Mouse (Mus musculus): ENCODE data around the gene Ace2.

Gene Ace2

DNA sequence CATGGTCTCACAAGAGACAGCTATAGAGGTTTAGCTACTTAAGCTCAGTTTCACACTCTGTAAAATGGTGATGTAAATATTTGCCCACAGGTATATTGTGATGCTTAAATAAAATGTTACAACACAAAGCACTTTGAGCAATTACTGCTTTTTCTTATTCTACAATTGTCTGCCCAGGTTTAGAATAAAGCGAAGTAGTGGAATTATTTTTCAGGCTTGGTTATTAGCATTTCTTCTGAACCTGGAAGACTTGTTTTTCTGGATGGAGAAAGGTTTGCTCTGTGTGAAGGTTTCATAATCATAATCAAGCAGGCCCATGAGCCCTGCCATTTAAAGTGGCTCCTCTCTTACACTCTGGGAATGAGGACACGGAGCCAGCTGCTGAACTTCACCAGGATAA lies at the start of gene Ace2:
TSS of gene Ace2 (plus strand) at position 301 of the 400 bp plus-strand sequence.
- DNase-seq (ENCODE audit: extremely low spot score, low spot score), result no peak

DNA sequence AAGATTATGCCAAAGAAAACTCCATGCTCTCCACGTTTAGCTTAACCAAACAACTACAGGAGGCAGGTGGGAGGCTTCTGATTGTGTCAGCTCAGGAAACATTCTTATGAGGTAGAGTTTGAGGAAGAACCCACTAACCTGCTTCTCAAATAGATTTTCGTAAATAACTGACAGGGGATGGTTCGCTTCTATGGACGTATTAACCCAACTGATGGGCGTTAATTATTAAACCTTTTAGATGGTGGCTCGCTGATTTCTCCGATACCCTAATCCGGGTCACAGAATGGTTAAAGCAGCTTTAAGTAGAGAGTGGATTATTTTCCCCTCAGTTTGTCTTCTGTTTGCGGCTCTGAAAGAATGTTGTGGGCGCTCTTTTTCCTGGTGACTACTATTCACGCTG lies 49.2 kb upstream of the Ace2 start:
- no peak for DNase-seq (ENCODE audit: extremely low spot score, low spot score)

DNA sequence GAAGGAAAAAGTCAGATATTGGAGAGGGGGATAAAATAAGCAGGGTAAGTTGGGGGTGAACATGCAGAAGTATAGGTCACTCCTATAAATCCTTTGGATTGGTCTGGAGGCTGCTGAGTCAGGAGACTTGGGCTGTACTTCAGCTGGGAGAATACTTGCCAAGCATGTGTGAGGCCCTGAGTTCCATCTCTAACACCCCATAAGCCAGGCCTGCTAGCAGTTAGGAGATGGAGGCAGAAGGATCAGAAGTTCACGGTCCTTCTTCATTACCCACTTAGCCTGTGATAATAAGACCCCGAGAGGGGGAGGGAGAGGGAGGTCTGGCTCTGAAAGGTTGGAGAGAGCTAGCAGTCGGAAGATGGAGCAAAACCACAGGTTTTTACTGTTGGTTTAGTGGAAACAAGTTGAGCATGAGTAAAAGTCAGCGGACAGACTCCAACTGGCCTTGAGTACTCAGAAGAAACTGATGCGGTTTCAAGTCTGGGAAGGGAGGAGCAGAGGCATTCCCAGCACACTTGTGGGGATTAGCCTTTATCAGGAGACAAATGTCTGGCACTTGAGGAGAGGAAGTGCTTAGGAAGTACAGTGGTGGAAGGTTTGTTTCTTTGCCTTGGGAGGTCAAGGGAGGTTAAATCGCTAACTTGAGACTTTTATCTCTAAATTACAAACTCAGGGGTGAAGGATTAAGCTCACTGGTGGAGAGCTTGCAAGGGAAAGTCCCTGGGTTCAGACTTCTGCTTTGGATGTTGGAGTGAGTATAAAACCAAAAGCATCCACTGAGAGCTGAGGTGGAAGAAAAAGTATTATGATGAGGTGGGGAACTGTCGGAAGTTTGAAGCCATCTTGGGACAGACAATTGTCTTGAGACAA lies 46.6 kb upstream of the Ace2 start:
- no peak for DNase-seq (ENCODE audit: extremely low spot score, low spot score)

DNA sequence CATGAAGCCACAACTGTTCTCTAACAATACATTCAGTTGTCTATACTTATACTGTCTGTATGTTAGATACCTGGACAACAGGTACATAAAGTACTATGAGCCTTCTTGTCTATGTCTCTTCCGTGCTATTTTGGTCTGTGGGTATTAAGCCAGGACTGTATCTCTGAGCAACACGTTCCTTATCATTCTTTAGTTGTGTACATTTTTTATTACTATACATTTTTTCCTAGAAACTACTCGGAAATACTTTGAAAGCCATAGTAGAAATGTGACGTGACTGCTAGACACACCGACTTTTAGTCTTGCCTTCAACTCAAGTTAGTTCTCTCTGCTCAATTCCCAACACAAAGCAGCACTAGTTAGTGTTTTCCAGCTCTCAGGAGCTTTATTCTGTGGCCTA lies 45.7 kb upstream of the Ace2 start:
- no peak for DNase-seq (ENCODE audit: extremely low spot score, low spot score)

DNA sequence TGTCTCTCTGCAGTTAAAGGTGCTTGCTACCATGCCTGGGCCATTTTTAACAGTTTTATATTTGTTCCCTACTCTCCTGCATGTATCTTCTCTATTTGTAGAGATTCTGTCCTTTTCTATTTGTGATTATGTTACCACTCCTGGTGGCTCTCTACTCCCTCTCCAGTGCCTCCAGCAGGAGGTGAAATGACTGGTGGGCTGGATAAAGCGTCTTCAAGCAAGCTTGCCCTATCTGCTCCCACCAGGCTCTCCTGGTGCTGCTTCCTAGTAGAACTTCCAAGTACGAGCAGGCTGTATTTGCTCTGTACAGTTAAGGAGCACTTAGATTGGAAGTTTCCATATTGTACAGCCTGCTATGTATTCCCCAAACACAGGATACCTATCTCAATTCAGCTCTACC lies 43.3 kb upstream of the Ace2 start:
- DNase-seq (ENCODE audit: extremely low spot score, low spot score), result no peak

DNA sequence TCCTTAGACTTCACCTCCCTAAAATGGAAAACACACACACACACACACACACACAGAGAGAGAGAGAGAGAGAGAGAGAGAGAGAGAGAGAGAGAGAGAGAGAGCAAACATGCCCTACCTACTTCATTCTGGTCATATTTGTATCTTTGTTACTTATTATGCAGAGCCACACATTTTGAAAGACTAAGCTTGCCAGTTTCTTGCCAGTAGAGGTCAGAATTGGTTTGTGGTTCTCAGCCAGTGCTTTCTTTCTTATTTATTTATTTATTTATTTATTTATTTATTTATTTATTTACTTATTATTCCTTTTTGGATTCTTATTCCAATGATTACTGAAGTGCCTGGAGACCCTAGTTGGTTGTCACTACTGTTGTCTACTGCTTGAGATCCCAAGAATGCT lies 37.6 kb upstream of the Ace2 start:
- DNase-seq (ENCODE audit: extremely low spot score, low spot score), result no peak

DNA sequence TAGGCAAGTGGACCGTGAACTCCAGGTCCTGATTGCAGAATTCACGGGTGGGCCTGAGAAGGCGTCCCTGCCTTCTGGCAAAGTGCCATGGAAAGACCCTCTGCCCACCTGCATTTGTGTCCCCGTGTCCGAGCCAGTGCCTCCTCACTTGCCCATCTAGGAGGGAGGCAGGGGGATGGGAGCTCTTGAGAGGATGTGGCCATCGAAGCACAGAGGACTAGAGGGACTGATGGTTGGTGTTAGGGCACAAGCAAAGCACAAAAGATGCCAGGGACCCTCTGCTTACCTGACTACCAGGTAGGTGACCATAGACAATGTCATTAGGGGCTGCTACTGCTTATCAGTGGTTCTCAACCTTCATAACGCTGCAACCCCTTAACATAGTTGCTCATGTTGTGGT lies 36.9 kb upstream of the Ace2 start:
- no peak for DNase-seq (ENCODE audit: extremely low spot score, low spot score)

DNA sequence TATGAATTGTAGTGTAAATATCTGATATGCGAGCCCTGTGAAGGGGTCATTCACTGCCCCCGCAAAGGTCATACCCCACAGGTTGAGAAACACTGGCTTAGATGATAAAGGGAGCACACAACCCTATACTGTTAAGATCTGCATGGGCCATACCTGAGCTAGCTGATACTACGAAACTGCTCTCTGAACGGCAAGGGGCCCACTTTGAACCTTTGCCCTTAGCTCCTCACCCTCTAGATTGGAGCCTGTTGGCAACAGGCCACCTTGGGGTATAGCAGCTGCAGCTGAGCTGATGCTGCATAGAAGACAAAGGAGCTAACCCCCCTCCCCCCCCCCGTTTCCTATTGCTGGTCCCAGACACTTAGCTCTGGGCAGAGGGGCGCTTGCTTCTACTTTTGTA lies 36.5 kb upstream of the Ace2 start:
- no peak for DNase-seq (ENCODE audit: extremely low spot score, low spot score)

DNA sequence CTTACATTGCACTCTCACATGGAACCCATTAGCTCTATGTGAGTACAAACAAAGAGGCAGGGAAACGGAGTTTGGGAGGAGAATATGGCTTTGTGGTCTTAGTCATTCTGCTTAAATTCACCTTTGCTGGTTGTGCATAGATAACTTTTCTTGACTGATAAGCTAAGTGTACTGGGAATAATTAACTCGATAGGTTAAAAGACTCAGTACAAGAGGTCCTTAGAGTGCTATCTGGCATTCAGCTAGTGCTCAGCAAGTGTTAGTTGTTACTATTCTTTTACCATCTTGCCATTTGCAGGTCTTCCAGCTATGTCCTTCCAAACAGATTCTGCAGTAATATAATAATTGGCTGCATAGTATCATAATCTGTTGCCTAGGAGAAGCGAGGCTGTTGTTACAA lies 28.0 kb upstream of the Ace2 start:
- DNase-seq (ENCODE audit: extremely low spot score, low spot score), result no peak

DNA sequence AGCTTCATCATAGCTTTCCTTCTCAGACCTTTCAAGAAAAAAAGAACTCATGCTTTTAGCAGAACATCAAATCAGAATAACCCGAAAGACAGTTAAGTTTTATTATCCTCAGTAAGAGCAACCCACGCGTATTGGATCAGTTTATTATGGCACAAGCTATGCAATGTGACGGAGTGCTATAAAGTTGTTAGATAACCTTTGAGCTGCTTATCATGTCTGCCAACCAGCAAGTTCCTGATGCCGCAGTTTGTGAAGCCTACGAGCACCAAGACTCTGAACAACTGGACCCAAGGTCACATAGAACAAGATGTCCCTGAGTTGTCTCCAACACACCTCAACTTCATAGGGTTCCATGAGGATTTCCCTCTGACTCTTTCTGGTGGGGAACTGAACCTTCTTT lies 25.4 kb upstream of the Ace2 start:
- DNase-seq (ENCODE audit: extremely low spot score, low spot score), result no peak

DNA sequence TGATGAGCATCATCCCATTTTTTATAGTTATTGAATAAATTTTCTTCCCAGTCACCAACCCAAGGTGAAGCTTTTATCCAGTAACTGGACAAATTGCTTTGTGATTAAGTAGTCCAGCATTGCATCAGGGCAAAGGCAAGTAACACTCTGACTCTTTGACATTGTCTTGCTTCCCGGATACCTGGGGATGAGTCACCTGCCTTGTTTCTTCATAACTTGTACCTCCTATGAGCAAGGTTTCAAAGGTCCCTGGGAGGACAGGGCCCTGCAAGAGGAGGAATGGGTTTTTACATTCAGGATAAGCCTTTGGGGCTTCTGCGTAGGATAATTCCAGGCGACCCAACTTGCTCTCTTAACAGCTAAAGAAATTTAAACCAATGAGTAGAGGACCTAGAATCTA lies 15.2 kb upstream of the Ace2 start:
- DNase-seq (ENCODE audit: extremely low spot score, low spot score), result no peak

DNA sequence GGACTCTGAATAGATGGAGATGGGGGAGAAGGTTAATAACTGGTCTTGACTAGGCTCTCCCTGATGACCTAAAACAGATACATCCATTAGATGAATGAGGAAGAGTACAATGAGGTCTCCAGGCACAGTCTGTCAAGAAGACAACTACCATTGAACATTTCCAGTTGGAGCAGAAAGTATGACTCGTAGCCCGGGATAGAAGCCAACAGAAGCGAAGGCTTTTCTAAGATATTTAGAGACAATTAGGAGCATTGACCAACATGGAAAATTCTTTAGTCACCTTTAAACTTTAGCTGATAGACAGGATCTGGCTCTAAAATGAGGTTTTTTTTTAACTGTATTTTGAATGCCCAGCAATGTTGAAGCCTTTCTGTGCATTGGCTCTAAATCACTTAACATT lies 5.6 kb upstream of the Ace2 start:
- DNase-seq (ENCODE audit: extremely low spot score, low spot score), result no peak

DNA sequence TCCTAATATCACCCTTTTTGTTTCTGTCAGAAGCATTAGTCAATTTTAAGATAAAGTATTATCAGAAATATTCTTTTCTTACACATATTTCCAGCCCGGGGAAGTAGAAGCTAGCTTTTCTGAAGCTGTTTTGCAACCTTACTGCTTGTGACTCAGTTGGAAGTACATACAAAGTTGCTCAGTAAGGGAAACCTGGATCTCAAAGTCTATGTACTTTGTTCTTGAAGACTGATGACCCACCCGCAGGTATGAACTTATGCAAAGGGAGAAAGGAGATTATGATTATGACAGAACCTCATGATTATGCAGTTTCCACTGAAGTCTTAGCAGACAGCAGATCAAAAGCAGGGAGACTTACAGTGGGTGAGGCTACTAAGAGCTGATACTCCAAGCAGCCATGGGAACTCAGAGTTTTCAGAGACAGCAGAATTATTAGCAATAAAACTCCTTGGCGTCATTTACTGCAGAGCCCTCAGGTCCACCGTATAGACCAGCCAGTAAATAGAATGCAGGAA lies 3.8 kb upstream of the Ace2 start:
- DNase-seq (ENCODE audit: extremely low spot score, low spot score), result no peak

DNA sequence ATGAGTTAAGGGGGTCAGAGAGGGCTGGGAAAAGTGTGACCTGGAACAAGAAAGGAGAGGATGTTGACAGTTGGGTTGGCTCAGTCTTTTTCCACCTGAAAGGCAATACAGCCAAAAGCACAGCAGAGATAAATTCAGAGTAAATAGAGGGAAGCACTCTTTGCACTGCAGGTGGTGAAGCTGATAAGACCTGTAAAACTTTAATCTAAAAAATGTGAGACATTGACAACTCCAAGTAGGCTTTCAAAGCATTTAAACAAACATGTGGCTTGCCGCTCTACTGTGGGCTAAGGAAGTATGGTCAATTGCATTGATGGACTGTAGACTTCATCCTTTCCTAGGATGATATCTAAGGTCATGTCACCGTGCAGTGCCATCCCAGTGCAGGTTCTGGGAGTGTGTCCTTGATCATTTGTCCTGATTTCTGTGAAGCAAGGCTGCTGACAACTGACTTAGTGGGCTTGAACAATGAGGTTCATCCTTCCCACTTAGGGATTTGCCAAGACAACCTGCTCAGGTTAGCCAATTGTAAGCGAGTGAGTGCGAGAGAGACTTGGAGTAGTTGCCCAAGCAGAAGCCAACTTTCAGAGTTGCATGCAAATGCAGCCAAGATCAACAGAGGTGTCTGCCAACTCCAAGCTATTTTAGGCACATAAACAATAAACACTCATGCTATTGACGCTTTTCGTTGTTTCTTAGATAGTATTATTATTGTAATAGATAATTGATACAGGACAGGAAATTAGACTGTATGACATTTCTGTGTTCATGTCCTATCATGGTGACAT lies 6.5 kb downstream of the Ace2 start:
- DNase-seq (ENCODE audit: extremely low spot score, low spot score), result no peak

DNA sequence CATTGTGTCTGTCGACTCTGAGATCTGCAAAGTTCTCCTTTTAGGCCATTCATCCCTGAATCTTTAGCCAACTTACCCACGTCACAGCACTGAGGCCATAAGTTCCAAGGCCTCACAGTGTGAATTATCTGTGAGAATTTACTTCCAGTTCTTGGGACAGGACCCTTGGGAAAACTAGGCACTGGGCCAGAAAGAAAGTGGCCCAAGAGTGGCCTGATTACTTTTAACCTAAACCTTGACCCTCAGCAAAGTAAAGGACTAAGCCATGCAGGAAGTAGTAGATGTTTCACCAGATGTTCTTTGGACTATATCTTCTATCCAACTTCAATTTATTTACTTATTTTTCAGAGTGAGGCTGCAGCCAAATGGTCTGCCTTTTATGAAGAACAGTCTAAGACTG lies 13.6 kb downstream of the Ace2 start:
- no peak for DNase-seq (ENCODE audit: extremely low spot score, low spot score)

DNA sequence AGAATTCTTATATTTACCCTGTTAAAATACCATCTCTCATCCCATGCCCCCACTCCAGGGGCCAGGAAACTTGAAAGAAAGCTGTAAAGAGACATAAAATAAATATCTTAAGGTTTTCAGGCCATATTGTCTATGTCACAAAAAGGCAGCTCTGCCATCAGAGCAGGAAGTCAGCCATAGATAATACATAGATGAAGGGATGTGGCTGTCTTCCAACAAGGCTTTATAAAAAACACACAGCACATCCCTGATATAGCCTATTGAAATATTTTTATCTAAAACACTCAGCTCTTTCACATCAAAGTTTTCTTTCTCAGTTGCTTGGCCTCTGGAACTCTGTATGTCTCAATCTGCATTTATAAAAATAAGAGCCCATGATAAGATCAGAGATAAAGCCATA lies 14.5 kb downstream of the Ace2 start:
- no peak for DNase-seq (ENCODE audit: extremely low spot score, low spot score)

DNA sequence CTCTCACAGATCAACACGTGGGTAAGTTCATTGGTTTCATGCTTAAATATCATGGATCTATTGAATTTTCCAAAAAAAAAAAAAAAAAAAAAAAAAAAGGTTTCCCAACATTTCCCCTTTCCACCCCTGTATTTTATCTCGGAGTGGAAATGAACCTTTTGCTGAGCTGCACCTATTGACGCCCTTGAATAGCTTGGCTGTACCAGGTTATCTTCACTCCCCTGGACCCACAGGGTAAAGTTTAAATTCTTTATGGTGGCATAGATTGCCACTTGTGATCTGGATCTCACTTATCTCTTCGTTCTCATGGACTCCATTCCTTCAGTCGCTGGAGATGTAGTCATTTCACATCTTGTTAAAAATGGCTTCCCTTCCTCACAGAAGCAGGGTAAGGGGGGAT lies 15.5 kb downstream of the Ace2 start:
- DNase-seq (ENCODE audit: extremely low spot score, low spot score), result no peak

DNA sequence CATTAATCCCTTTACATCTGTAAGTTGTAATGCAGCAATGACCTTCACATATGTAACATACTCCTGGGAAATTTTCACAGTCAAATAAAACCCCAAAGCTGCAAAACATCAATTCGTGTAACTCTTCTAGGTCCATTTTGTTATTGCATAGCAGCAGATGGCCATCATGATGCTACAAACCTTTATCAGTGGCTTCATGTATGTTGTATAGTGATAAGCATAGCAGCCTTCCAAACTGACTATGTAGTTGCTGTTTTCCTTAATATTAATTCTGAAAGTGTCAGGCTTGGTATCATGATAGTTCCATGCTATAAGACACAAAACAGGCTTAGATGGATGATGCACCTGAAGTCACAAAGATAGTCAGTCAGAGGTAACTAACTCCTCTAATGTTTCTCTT lies 25.5 kb downstream of the Ace2 start:
- no peak for DNase-seq (ENCODE audit: extremely low spot score, low spot score)

DNA sequence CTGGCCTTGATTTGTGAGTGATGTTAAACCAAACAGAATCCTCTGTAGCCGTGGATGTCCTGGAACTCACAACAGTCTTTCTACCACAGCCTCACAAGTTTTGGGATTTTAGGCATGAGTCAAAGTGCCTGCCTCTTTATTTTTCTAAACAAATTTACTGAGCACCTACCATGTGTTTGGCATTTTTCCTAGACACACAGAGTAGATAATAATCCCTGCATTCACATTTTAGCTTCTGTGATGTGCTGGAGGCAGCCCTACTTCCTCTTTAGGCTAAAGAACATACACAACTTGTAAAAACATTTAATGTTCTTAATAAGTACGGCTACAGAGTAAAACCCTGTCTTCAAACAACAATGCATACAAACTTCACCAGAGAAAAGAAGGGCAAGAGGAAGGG lies 31.9 kb downstream of the Ace2 start:
- no peak for DNase-seq (ENCODE audit: extremely low spot score, low spot score)

DNA sequence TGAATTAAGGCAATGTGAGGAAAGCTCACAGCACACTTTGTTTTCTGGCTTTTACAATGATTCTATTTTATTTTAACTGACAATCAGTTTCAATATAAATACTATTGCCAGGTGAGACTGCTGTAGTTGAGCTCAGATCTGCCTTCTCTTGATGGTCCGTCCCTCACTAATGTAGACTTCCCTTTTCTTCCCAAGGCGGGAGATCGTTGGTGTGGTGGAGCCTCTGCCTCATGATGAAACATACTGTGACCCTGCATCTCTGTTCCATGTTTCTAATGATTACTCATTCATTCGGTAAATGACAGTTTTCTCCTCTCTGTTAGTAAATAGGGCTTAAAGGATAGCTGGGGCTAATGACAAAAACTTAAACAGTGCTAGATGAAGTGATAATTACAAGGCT lies 34.7 kb downstream of the Ace2 start:
- no peak for DNase-seq (ENCODE audit: extremely low spot score, low spot score)

DNA sequence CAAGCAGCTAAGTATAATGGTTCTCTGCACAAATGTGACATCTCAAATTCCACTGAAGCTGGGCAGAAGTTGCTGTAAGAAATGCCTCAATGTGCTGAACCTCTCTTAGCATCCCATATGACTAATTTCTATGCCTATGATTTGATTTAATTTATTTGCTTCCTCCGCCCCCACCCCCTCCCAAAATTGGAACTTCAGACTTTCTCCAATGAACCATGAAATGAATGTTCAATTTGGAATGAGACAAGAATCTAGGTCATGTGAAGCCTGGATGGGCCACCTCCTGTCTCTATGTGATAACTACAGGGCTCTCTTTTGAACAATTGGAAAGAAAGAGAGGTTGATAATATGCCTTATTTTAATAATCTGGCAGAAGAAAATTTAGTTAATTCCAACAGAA lies 36.2 kb downstream of the Ace2 start:
- no peak for DNase-seq (ENCODE audit: extremely low spot score, low spot score)

DNA sequence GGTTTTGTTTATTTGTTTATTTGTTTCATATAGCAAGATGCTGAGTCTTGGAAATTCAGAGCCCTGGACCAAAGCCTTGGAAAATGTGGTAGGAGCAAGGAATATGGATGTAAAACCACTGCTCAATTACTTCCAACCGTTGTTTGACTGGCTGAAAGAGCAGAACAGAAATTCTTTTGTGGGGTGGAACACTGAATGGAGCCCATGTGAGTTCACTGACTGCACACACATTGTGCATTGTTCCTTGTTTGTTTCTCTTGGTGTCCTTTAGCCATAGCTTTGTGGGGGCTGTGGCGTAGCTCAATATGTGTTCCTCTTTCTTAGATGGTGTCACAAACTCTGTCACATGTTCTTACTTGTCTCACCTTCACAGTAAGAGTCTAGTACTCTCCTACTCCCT lies 36.6 kb downstream of the Ace2 start:
- no peak for DNase-seq (ENCODE audit: extremely low spot score, low spot score)

DNA sequence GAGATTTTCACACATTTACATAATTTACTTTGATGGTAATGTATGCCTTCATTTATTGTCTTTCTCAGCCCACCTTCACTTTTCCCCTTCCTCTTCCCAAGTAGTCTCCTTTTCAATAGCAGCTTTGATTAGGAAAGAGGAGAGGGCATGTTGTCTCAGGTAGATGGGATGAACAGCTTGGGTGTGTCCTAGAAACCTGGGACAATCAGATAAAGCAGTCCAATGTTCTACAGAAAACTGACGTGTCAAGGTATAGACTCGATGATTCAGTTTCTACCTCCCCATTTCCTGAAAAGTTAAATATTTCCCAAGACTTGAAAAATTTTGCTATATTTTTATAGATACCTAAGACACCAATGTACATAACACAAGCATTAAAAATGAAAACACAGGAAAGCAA lies 39.7 kb downstream of the Ace2 start:
- no peak for DNase-seq (ENCODE audit: extremely low spot score, low spot score)
